Mouse (Mus musculus): ENCODE measurements around the gene Cyp2d22. TPM values are rescaled to one million over a fixed set of nuclear protein-coding genes. Genes with fewer than 3 reads are reported as not detected.
A peak's percentile ranks its signal among the peaks of the same experiment; 100 is the strongest.
"Not testable (repeated sequence)": the region's sequence is repeated elsewhere in the genome, so short reads cannot be mapped to it uniquely, and the experiment has no call there.

Cyp2d22 gene
- polyA plus RNA-seq, 1 experiment: 0.78 TPM

DNA sequence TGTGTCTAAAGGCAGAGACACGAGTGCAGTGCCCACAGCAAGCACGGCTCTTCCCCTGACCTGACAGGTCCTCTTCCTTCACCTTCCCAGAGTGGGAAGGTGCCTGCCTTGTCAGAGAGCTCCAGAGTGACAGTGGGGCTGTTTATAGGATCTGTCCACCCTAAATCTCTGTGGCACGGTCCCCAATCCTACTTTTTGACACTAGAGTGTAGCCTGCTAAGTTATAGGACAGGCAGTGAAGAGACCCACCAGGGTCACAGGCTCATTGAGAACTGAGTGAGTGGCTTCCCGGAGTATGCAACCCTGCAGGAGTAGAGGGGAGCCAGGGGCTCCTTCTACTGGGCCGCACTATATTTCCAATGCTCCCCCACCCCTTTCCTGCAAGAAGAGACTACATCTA is 2.4 kb downstream of the Cyp2d22 start:
- H3K4me1 ChIP-seq (ENCODE audit: control insufficient read depth, insufficient read depth, low read length): 0 out of 2 replicates have a peak, but pooled peaks cover 3% of the 10 kb centered on the region
- H3K27ac ChIP-seq (ENCODE audit: insufficient read depth, low read depth, low read length): no peak overlapping the region
- TF ChIP-seq POLR2A (IDR thresholded peaks at IDR 0.05; ENCODE audit: borderline replicate concordance, low read depth, low read length): no peak
- TF ChIP-seq CTCF (IDR thresholded peaks at IDR 0.05; ENCODE audit: low read depth, low read length): no peak
- no peak overlapping the region for H3K4me3 ChIP-seq (ENCODE audit: insufficient read depth, low read length)

DNA sequence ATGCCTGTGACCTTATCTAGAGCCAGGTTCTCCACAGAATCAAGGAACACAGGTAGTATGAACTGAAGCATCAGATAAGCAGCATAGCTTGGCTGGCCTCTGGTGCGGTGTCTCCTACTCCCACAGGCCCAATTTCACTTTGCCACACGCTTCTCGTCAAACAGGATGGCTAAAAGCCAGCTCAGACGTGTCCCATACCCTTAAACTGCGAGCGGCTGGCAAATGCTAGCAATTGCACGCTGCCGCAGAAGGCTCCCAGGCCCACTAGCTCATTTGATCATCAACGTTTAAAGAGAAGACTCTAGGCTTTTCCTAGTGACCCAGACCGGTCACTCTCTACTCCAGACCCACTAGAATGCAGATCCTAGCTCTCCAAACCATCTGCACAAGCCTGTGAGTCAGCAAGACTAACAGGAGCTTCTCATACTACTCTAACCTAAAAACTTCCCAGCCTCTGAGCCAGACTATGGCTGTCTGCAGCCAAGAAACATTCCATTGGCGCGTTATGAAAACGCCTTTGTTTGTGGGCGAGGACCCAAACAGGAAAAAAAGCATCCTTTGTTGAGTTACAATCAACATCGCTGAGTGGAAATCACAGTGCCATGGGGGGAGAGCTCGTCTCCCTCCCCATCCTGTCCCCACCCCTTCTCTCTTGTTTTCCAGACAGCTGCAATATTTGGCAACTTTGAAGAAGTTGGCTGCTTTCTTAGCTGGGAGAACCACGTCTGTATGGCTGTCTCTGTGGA is 3.5 kb downstream of the Cyp2d22 start:
- Histone ChIP-seq H3K4me1 (ENCODE audit: control insufficient read depth, insufficient read depth, low read length) (0 out of 2 replicates have a peak, but pooled peaks cover 3% of the 10 kb centered on the region), H3K27ac (ENCODE audit: insufficient read depth, low read depth, low read length) (no peak overlapping the region), H3K4me3 (ENCODE audit: insufficient read depth, low read length) (no peak overlapping the region)
- TF ChIP-seq POLR2A (IDR thresholded peaks at IDR 0.05; ENCODE audit: borderline replicate concordance, low read depth, low read length): no peak
- no peak for TF ChIP-seq CTCF (IDR thresholded peaks at IDR 0.05; ENCODE audit: low read depth, low read length)

DNA sequence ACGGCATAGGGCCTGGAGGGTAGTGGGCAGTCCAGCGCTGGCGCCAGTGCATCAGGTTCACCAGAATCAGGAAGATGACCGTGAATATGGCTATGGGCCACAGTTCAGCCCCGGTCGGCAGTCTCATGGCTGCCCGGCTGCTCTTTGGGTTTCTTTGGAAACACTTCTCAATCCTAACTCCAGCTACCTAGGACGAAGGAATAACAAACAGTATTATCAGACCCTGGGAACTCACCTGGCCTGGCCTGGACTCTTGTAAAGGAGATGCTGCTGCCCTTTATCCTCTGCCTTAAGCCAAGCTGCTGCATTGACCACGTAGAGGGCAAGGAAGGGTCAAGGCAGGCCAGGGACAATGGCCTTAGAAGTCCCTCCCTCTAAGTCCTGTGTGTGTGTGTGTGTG is 4.2 kb downstream of the Cyp2d22 start:
- no peak overlapping the region for H3K4me3 ChIP-seq (ENCODE audit: insufficient read depth, low read length)
- H3K4me1 ChIP-seq (ENCODE audit: control insufficient read depth, insufficient read depth, low read length): 0 out of 2 replicates have a peak, but pooled peaks cover 3% of the 10 kb centered on the region
- TF ChIP-seq POLR2A (IDR thresholded peaks at IDR 0.05; ENCODE audit: borderline replicate concordance, low read depth, low read length) (no peak), CTCF (IDR thresholded peaks at IDR 0.05; ENCODE audit: low read depth, low read length) (no peak)
- H3K27ac ChIP-seq (ENCODE audit: insufficient read depth, low read depth, low read length): no peak overlapping the region

DNA sequence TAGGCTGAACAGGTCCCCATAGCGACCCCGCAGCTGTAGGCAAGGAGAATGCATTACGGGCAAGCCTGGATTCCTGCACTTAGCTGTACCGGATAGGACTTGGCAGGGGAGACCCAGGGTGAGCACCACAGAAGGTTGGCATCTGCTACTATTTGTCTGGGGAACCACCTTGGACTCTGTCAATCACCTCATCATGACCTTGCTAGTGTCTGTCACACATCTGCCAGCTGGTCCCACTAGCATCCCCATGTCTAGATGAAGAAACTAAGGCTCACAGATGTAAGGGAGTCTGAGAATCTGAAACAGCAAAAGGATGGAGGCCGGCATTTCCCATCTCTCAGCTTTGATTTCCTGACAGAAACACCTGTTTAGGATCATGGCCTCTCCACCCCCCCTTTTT is 5.6 kb downstream of the Cyp2d22 start:
- TF ChIP-seq CTCF (IDR thresholded peaks at IDR 0.05; ENCODE audit: low read depth, low read length): no peak
- no peak for TF ChIP-seq POLR2A (IDR thresholded peaks at IDR 0.05; ENCODE audit: borderline replicate concordance, low read depth, low read length)

DNA sequence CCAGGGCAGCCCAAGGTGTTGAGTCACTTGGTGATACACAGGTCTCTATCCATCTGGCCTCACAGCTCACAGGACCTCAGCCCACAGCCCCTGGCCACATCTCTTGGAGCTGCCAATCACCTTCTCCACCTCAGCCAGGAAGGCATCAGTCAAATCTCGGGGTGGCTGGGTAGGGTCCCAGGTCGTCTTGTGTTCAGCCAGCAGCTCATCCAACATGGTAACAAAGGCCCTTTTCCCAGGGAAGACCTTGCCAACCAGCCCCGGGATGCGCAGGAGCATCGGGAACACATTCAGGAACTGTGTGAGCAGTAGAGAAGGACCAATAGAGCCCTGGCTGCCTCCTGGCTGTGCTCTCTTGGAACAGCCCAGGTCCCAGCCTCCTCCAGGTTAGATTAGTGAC is 7.1 kb downstream of the Cyp2d22 start:
- Histone ChIP-seq H3K4me3 (ENCODE audit: insufficient read depth, low read length) (no peak overlapping the region), H3K27ac (ENCODE audit: insufficient read depth, low read depth, low read length) (no peak overlapping the region), H3K4me1 (ENCODE audit: control insufficient read depth, insufficient read depth, low read length) (no peaks in the 10 kb centered on the region)
- no peak for TF ChIP-seq CTCF (IDR thresholded peaks at IDR 0.05; ENCODE audit: low read depth, low read length)

More for the DNA sequence above, 5.6 kb downstream of the Cyp2d22 start:
- H3K4me3 ChIP-seq (ENCODE audit: insufficient read depth, low read length): no peak overlapping the region
- H3K4me1 ChIP-seq (ENCODE audit: control insufficient read depth, insufficient read depth, low read length): 0 out of 2 replicates have a peak, but pooled peaks cover under 1% of the 10 kb centered on the region
- no peak overlapping the region for H3K27ac ChIP-seq (ENCODE audit: insufficient read depth, low read depth, low read length)

DNA sequence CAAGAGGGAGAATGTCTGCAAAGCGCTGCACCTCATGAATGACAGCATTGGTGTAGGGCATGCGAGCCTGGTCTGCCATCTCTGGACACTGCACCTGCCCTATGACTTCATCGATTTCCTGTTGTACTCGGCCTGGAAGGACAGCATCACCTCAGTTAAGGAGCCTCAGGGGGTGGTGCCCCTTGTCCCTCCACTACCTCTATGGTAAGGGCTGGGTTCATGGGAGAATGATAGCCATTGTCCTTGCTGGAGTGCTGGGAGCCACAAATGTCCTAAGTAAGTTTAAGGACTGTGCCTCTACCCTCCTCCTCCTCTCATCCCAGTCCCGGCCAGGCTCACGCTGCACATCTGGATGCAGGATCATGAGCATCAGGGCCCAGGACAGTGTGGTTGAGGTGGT is 7.6 kb downstream of the Cyp2d22 start:
- Histone ChIP-seq H3K4me3 (ENCODE audit: insufficient read depth, low read length) (no peak overlapping the region), H3K4me1 (ENCODE audit: control insufficient read depth, insufficient read depth, low read length) (no peaks in the 10 kb centered on the region), H3K27ac (ENCODE audit: insufficient read depth, low read depth, low read length) (no peak overlapping the region)
- TF ChIP-seq CTCF (IDR thresholded peaks at IDR 0.05; ENCODE audit: low read depth, low read length) (no peak), POLR2A (IDR thresholded peaks at IDR 0.05; ENCODE audit: borderline replicate concordance, low read depth, low read length) (no peak)

DNA sequence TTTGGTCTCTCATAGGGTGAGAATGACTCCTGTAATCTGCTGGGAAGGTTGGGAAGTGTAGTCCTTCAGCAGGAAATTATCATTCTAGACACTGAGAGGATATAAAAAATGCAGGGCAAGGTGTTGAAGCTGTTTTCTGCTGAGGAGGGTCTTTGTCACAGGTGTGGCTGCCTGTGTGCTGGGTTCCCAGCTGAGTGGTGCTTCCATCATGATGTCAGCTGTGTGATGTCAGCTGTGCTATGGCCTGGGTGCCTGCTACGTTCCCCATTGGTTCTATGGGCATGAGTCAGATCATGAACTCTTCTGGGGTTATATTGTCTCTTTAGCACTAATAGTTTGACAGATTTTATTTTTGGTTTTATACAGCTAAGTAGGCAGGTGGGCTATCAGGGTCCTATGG is 11.2 kb downstream of the Cyp2d22 start:
- Histone ChIP-seq H3K4me1 (ENCODE audit: control insufficient read depth, insufficient read depth, low read length) (no peaks in the 10 kb centered on the region), H3K4me3 (ENCODE audit: insufficient read depth, low read length) (no peak overlapping the region), H3K27ac (ENCODE audit: insufficient read depth, low read depth, low read length) (no peak overlapping the region)
- TF ChIP-seq POLR2A (IDR thresholded peaks at IDR 0.05; ENCODE audit: borderline replicate concordance, low read depth, low read length) (no peak), CTCF (IDR thresholded peaks at IDR 0.05; ENCODE audit: low read depth, low read length) (no peak)

DNA sequence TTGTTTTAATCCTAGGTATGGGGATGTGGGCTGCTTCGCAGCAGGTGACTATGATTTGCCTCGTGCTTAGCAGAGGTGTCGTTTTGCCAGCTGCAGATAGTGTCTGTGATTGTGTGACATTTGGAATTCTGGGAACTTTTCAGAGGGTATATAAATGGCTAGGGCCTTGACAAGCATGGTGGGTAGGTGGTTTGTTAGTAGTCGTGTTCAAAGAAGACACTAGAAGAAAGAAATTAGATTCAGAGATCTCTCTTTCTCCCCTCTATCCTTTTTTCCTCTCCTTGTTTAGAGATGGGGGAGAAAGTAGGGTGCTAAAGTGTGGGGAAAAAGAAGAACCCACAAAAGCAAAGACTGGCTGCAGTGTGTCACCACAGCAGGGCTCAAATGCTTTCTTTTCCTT is 11.9 kb downstream of the Cyp2d22 start:
- no peaks in the 10 kb centered on the region for H3K4me1 ChIP-seq (ENCODE audit: control insufficient read depth, insufficient read depth, low read length)
- no peak for TF ChIP-seq POLR2A (IDR thresholded peaks at IDR 0.05; ENCODE audit: borderline replicate concordance, low read depth, low read length)
- TF ChIP-seq CTCF (IDR thresholded peaks at IDR 0.05; ENCODE audit: low read depth, low read length): no peak
- H3K4me3 ChIP-seq (ENCODE audit: insufficient read depth, low read length): no peak overlapping the region
- H3K27ac ChIP-seq (ENCODE audit: insufficient read depth, low read depth, low read length): no peak overlapping the region

DNA sequence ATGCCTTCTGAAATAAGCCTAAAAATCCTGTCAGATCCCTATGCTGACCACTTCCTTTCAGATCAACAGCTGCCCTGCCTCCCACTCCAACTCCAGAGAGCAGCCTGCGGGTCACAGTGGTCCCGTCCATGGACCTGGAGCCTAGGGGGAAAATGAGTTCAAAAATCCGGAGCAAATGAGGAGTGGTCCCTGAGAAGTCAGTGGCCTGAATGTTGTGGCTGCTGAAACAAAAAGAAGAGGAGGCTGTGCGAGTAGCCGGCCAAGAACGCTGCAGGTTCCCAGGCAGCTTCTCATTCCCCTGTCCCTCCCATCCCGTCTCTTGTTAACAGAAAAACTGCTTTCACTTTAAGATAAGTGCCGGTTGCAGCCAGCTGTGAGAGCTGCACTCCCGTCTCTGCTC is 15.5 kb downstream of the Cyp2d22 start:
- peak overlapping the region; percentile 36 for H3K4me3 ChIP-seq (ENCODE audit: insufficient read depth, low read length)
- H3K4me1 ChIP-seq (ENCODE audit: control insufficient read depth, insufficient read depth, low read length); H3K27ac ChIP-seq (ENCODE audit: insufficient read depth, low read depth, low read length): not testable (repeated sequence)

DNA sequence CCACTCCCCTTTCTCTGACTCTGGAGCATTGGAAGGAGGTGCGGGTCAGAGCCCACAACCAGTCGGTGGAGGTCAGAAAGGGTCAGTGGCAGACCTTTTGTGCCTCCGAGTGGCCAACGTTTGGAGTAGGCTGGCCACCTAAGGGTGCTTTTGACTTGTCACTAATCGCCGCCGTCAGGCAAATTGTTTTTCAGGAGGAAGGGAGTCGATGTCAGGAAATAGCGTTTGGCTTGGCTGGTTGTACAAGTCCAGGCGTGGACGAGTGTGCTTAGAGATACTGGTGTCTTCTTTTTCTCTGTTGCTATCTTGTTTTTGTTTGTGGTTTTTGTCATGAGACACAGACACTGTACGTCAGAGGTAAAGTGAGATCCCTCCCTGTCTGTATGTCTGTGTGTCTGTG is 16.3 kb downstream of the Cyp2d22 start:
- not testable (repeated sequence) for H3K4me3 ChIP-seq (ENCODE audit: insufficient read depth, low read length); H3K27ac ChIP-seq (ENCODE audit: insufficient read depth, low read depth, low read length); H3K4me1 ChIP-seq (ENCODE audit: control insufficient read depth, insufficient read depth, low read length)

DNA sequence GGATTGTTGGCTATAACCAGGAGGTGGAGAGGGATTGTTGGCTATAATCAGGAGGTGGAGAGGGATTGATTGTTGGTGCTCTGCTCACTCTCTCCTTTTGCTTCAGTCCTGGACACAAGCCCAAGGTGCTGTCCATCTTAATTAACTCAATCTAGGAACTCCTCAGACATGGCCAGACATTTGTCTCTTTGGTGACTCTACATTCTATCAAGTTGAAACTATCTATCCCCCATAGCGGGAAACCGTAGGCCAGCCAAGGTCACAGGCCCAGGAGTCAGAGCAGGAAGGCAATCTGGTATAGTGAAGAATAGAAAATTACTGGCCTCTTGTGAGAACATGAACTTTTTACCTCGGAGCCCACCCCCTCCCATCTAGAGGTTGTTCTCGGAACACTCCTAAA is 17.8 kb downstream of the Cyp2d22 start:
- H3K27ac ChIP-seq (ENCODE audit: insufficient read depth, low read depth, low read length): no peak overlapping the region
- TF ChIP-seq POLR2A (IDR thresholded peaks at IDR 0.05; ENCODE audit: borderline replicate concordance, low read depth, low read length) (no peak), CTCF (IDR thresholded peaks at IDR 0.05; ENCODE audit: low read depth, low read length) (no peak)
- H3K4me3 ChIP-seq (ENCODE audit: insufficient read depth, low read length): no peak overlapping the region

More for the DNA sequence above, 17.8 kb downstream of the Cyp2d22 start:
- H3K4me1 ChIP-seq (ENCODE audit: control insufficient read depth, insufficient read depth, low read length): no peaks in the 10 kb centered on the region
